Mouse (Mus musculus) midbrain, embryonic 14.5 days (tissue): ENCODE measurements around the gene Chrdl2. TPM values are rescaled to one million over a fixed set of nuclear protein-coding genes. Genes with fewer than 3 reads are reported as not detected.
"Not testable (repeated sequence)": the region's sequence is repeated elsewhere in the genome, so short reads cannot be mapped to it uniquely, and the experiment has no call there.

Experiments used
- ATAC-seq: fragments of 200-750 bp; cut with Nextera tagmentation; 2 replicates; pipeline ENCODE4 v1.8.0; 2017; ENCODE audit warnings: moderate number of reproducible peaks, moderate library complexity; ENCODE audit not compliant: low FRiP score, low TSS enrichment
- DNase-seq: peaks from one replicate; pipeline ENCODE4 v3.0.0-alpha.2; 2015
- H3K27ac ChIP-seq: fragments of 300-500 bp; sonication (generic); replicated peaks from 2 replicates; pipeline ENCODE4 v1.5.1; 2014; ENCODE audit warnings: mild to moderate bottlenecking, low read depth, low read length, moderate library complexity
- H3K27me3 ChIP-seq: fragments of 300-500 bp; sonication (generic); 2 replicates; pipeline ENCODE4 v1.6.1; 2014; ENCODE audit warnings: low read length, control low read depth, mixed read lengths; ENCODE audit not compliant: control insufficient read depth, insufficient read depth
- H3K36me3 ChIP-seq: fragments of 300-500 bp; sonication (generic); 2 replicates; pipeline ENCODE4 v1.6.1; 2014; ENCODE audit warnings: low read length, control low read depth; ENCODE audit not compliant: control insufficient read depth, insufficient read depth
- H3K4me1 ChIP-seq: fragments of 300-500 bp; sonication (generic); 2 replicates; pipeline ENCODE4 v1.6.1; 2014; ENCODE audit warnings: mild to moderate bottlenecking, antibody characterized with exemption, low read length, control low read depth; ENCODE audit not compliant: control insufficient read depth, insufficient read depth
- H3K4me2 ChIP-seq: fragments of 300-500 bp; sonication (generic); 2 replicates; pipeline ENCODE4 v1.6.1; 2014; ENCODE audit warnings: mild to moderate bottlenecking, low read length, moderate library complexity
- H3K4me3 ChIP-seq: fragments of 300-500 bp; sonication (generic); replicated peaks from 2 replicates; pipeline ENCODE4 v1.5.1; 2014; ENCODE audit warnings: low read depth, low read length
- H3K9ac ChIP-seq: fragments of 300-500 bp; sonication (generic); replicated peaks from 2 replicates; pipeline ENCODE4 v1.6.1; 2014; ENCODE audit warnings: mild to moderate bottlenecking, low read length, moderate library complexity
- H3K9me3 ChIP-seq: fragments of 300-500 bp; sonication (generic); 2 replicates; pipeline ENCODE4 v1.6.1; 2016; ENCODE audit warnings: low read length, control low read depth, mixed read lengths; ENCODE audit not compliant: control insufficient read depth
- WGBS: fragments of 180-500 bp; shearing (Covaris S2); extraction: QIAGEN DNeasy Blood & Tissue Kit; methylation state at CpG from one replicate; pipeline ENCODE4 v1.1.7; 2014; 5-methylcytosine and 5-hydroxymethylcytosine counted together
- polyA plus RNA-seq: library from polyadenylated mRNA; unstranded; fragments of >200 nt; fragmentation: Nextera tagmentation; extraction: Ambion mirVana; gene quantifications from 2 replicates; pipeline ENCODE4 v1.2.1, GENCODE M21; 2014

The Chrdl2 gene
- polyA plus RNA-seq, 1 experiment from 2014 or later: not detected

- H3K9ac ChIP-seq: no peak overlapping the region
- H3K4me3 ChIP-seq: no peak overlapping the region
- WGBS: 12% methylated on average over 31 of the region's 31 CpGs
- H3K27me3 ChIP-seq: no peaks in the 10 kb centered on the region
- no peaks in the 10 kb centered on the region for H3K9me3 ChIP-seq
- H3K4me1 ChIP-seq: no peaks in the 10 kb centered on the region
- H3K4me2 ChIP-seq: no peak overlapping the region
- H3K27ac ChIP-seq: no peak overlapping the region
- DNase-seq (no peak), ATAC-seq (no peak)
- no peaks in the 10 kb centered on the region for H3K36me3 ChIP-seq
Measured at GRCm38 (mm10) chr7:100042120-100042519, 36.1 kb downstream of the Chrdl2 start.

- no peak overlapping the region for H3K4me2 ChIP-seq
- H3K36me3 ChIP-seq: no peaks in the 10 kb centered on the region
- DNase-seq: no peak
- H3K9ac ChIP-seq: no peak overlapping the region
- no peaks in the 10 kb centered on the region for H3K27me3 ChIP-seq
- 86% methylated on average over 5 of the region's 5 CpGs for WGBS
- no peak for ATAC-seq
- H3K4me3 ChIP-seq: no peak overlapping the region
- no peak overlapping the region for H3K27ac ChIP-seq
- H3K4me1 ChIP-seq: no peaks in the 10 kb centered on the region
- no peaks in the 10 kb centered on the region for H3K9me3 ChIP-seq
Measured at GRCm38 (mm10) chr7:100043096-100043495, 37.1 kb downstream of the Chrdl2 start.

GRCm38 (mm10) chr7:100043605-100044031 is 37.6 kb downstream of the Chrdl2 start:
- ATAC-seq (no peak), DNase-seq (no peak)
- Histone ChIP-seq H3K9ac (no peak overlapping the region), H3K27me3 (no peaks in the 10 kb centered on the region), H3K36me3 (no peaks in the 10 kb centered on the region), H3K4me3 (no peak overlapping the region), H3K27ac (no peak overlapping the region), H3K4me1 (no peaks in the 10 kb centered on the region), H3K4me2 (no peak overlapping the region), H3K9me3 (no peaks in the 10 kb centered on the region)
- 63% methylated on average over 4 of the region's 4 CpGs for WGBS

GRCm38 (mm10) chr7:100046486-100046885 is 40.5 kb downstream of the Chrdl2 start:
- DNase-seq (no peak), ATAC-seq (no peak)
- no peak overlapping the region for H3K9ac ChIP-seq
- no peaks in the 10 kb centered on the region for H3K4me1 ChIP-seq
- 70% methylated on average over 2 of the region's 2 CpGs for WGBS
- H3K27ac ChIP-seq: no peak overlapping the region
- no peaks in the 10 kb centered on the region for H3K9me3 ChIP-seq
- H3K4me2 ChIP-seq: no peak overlapping the region
- no peaks in the 10 kb centered on the region for H3K36me3 ChIP-seq
- H3K4me3 ChIP-seq: no peak overlapping the region
- no peaks in the 10 kb centered on the region for H3K27me3 ChIP-seq

GRCm38 (mm10) chr7:100051904-100052303 is 45.9 kb downstream of the Chrdl2 start:
- no peak overlapping the region for H3K27ac ChIP-seq
- WGBS: 73% methylated on average over 4 of the region's 4 CpGs

GRCm38 (mm10) chr7:100052991-100053390 is 47.0 kb downstream of the Chrdl2 start:
- H3K27ac ChIP-seq: not testable (repeated sequence)
- WGBS: 89% methylated on average over 2 of the region's 2 CpGs

More at GRCm38 (mm10) chr7:100051904-100052303, 45.9 kb downstream of the Chrdl2 start:
- no peaks in the 10 kb centered on the region for H3K36me3 ChIP-seq
- ATAC-seq (no peak), DNase-seq (no peak)
- H3K4me3 ChIP-seq: no peak overlapping the region
- H3K27me3 ChIP-seq: no peaks in the 10 kb centered on the region
- no peaks in the 10 kb centered on the region for H3K4me1 ChIP-seq
- H3K9me3 ChIP-seq: no peaks in the 10 kb centered on the region
- H3K9ac ChIP-seq: no peak overlapping the region
- H3K4me2 ChIP-seq: no peak overlapping the region

GRCm38 (mm10) chr7:100073959-100074358 is 68.0 kb downstream of the Chrdl2 start:
- H3K27ac ChIP-seq: no peak overlapping the region
- DNase-seq (no peak), ATAC-seq (no peak)
- 90% methylated on average over 2 of the region's 2 CpGs for WGBS
- no peak overlapping the region for H3K4me3 ChIP-seq
- H3K4me1 ChIP-seq: no peaks in the 10 kb centered on the region
- H3K9ac ChIP-seq: no peak overlapping the region
- H3K36me3 ChIP-seq: peaks cover 9% of the 10 kb centered on the region
- H3K27me3 ChIP-seq: no peaks in the 10 kb centered on the region
- no peak overlapping the region for H3K4me2 ChIP-seq
- no peaks in the 10 kb centered on the region for H3K9me3 ChIP-seq

More at GRCm38 (mm10) chr7:100052991-100053390, 47.0 kb downstream of the Chrdl2 start:
- H3K27me3 ChIP-seq, H3K9ac ChIP-seq, H3K36me3 ChIP-seq, ATAC-seq, H3K9me3 ChIP-seq, H3K4me3 ChIP-seq, H3K4me1 ChIP-seq, DNase-seq, H3K4me2 ChIP-seq: not testable (repeated sequence)

GRCm38 (mm10) chr7:100076296-100076695 is 70.3 kb downstream of the Chrdl2 start:
- H3K27me3 ChIP-seq: no peaks in the 10 kb centered on the region
- H3K4me3 ChIP-seq: no peak overlapping the region
- 83% methylated on average over 5 of the region's 5 CpGs for WGBS
- H3K9ac ChIP-seq: no peak overlapping the region
- DNase-seq (no peak), ATAC-seq (no peak)
- H3K4me2 ChIP-seq: no peak overlapping the region
- H3K9me3 ChIP-seq: no peaks in the 10 kb centered on the region
- H3K4me1 ChIP-seq: no peaks in the 10 kb centered on the region
- peaks cover 12% of the 10 kb centered on the region for H3K36me3 ChIP-seq
- H3K27ac ChIP-seq: no peak overlapping the region

GRCm38 (mm10) chr7:100077071-100077470 is 71.1 kb downstream of the Chrdl2 start:
- H3K4me3 ChIP-seq: no peak overlapping the region
- no peak overlapping the region for H3K4me2 ChIP-seq
- H3K9ac ChIP-seq: no peak overlapping the region
- H3K4me1 ChIP-seq: no peaks in the 10 kb centered on the region
- no peak overlapping the region for H3K27ac ChIP-seq
- peaks cover 13% of the 10 kb centered on the region for H3K36me3 ChIP-seq
- no peaks in the 10 kb centered on the region for H3K9me3 ChIP-seq
- H3K27me3 ChIP-seq: no peaks in the 10 kb centered on the region
- ATAC-seq: no peak
- no peak for DNase-seq
- WGBS: 83% methylated on average over 4 of the region's 4 CpGs
